Mouse (Mus musculus): ENCODE measurements around the gene Tmem210. TPM values are rescaled to one million over a fixed set of nuclear protein-coding genes. Genes with fewer than 3 reads are reported as not detected.

Tmem210 gene
- polyA plus RNA-seq (2014; fragmentation: Illumina TruSeq; extraction: RNeasy Lipid Tissue Mini Kit (QIAGEN cat#74804); ENCODE audit: insufficient read depth, low read depth, low replicate concordance), result not detected

GRCm38 (mm10) chr2:25287927-25288649 is at the start of gene Tmem210:
TSS of gene Tmem210 (plus strand) at chr2:25288145.

GRCm38 (mm10) chr2:25242101-25242506 is 45.8 kb upstream of the Tmem210 start, which contains the start of the genes Rnf208 and Cysrt1:
TSS of gene Rnf208 (plus strand) at chr2:25242255.
TSS of gene Cysrt1 (minus strand) at chr2:25242452.

GRCm38 (mm10) chr2:25246183-25247072 is 41.5 kb upstream of the Tmem210 start, which contains the start of gene AL732309.1:
TSS of gene AL732309.1 (minus strand) at chr2:25246863.

GRCm38 (mm10) chr2:25255284-25255779 is 32.6 kb upstream of the Tmem210 start, which contains the start of gene Tmem203:
TSS of gene Tmem203 (plus strand) at chr2:25255439.

GRCm38 (mm10) chr2:25262291-25262767 is 25.6 kb upstream of the Tmem210 start, which contains the start of gene Tprn:
TSS of gene Tprn (plus strand) at chr2:25262618.

GRCm38 (mm10) chr2:25271827-25272511 is 16.0 kb upstream of the Tmem210 start, which contains the start of the genes Ssna1 and Anapc2:
TSS of gene Ssna1 (minus strand) at chr2:25272438.
TSS of gene Anapc2 (plus strand) at chr2:25272478.

GRCm38 (mm10) chr2:25289651-25290050 is 1.7 kb downstream of the Tmem210 start, which contains the start of gene Lrrc26:
TSS of gene Lrrc26 (plus strand) at chr2:25289915.

GRCm38 (mm10) chr2:25318971-25319773 is 31.2 kb downstream of the Tmem210 start, which contains the start of gene Grin1:
TSS of gene Grin1 (minus strand) at chr2:25319187.

GRCm38 (mm10) chr2:25332286-25333160 is 44.6 kb downstream of the Tmem210 start, which contains the start of gene Man1b1:
TSS of gene Man1b1 (plus strand) at chr2:25332338.

Other genes with a start within 250 kb of the Tmem210 start
- 29.3 TPM for gene Nsmf, start 233.8 kb upstream of the Tmem210 start, polyA plus RNA-seq (2014; fragmentation: Illumina TruSeq; extraction: RNeasy Lipid Tissue Mini Kit (QIAGEN cat#74804); ENCODE audit: insufficient read depth, low read depth, low replicate concordance)
- gene Entpd8, start 207.8 kb upstream of the Tmem210 start, polyA plus RNA-seq (2014; fragmentation: Illumina TruSeq; extraction: RNeasy Lipid Tissue Mini Kit (QIAGEN cat#74804); ENCODE audit: insufficient read depth, low read depth, low replicate concordance), result 2.4 TPM
- 1.9 TPM for gene Noxa1, start 193.0 kb upstream of the Tmem210 start, polyA plus RNA-seq (2014; fragmentation: Illumina TruSeq; extraction: RNeasy Lipid Tissue Mini Kit (QIAGEN cat#74804); ENCODE audit: insufficient read depth, low read depth, low replicate concordance)
- gene Nrarp, start 107.4 kb upstream of the Tmem210 start, polyA plus RNA-seq (2014; fragmentation: Illumina TruSeq; extraction: RNeasy Lipid Tissue Mini Kit (QIAGEN cat#74804); ENCODE audit: insufficient read depth, low read depth, low replicate concordance), result 28.7 TPM
- 18.3 TPM for gene Tor4a, start 91.3 kb upstream of the Tmem210 start, polyA plus RNA-seq (2014; fragmentation: Illumina TruSeq; extraction: RNeasy Lipid Tissue Mini Kit (QIAGEN cat#74804); ENCODE audit: insufficient read depth, low read depth, low replicate concordance)
- gene Nelfb, start 76.7 kb upstream of the Tmem210 start, polyA plus RNA-seq (2014; fragmentation: Illumina TruSeq; extraction: RNeasy Lipid Tissue Mini Kit (QIAGEN cat#74804); ENCODE audit: insufficient read depth, low read depth, low replicate concordance), result 41.8 TPM
- gene Stpg3, start 73.5 kb upstream of the Tmem210 start, polyA plus RNA-seq (2014; fragmentation: Illumina TruSeq; extraction: RNeasy Lipid Tissue Mini Kit (QIAGEN cat#74804); ENCODE audit: insufficient read depth, low read depth, low replicate concordance), result not detected
- not detected for gene Fam166a, start 69.4 kb upstream of the Tmem210 start, polyA plus RNA-seq (2014; fragmentation: Illumina TruSeq; extraction: RNeasy Lipid Tissue Mini Kit (QIAGEN cat#74804); ENCODE audit: insufficient read depth, low read depth, low replicate concordance)
- gene Tubb4b, start 63.4 kb upstream of the Tmem210 start, polyA plus RNA-seq (2014; fragmentation: Illumina TruSeq; extraction: RNeasy Lipid Tissue Mini Kit (QIAGEN cat#74804); ENCODE audit: insufficient read depth, low read depth, low replicate concordance), result 379 TPM
- not detected for gene Slc34a3, start 53.8 kb upstream of the Tmem210 start, polyA plus RNA-seq (2014; fragmentation: Illumina TruSeq; extraction: RNeasy Lipid Tissue Mini Kit (QIAGEN cat#74804); ENCODE audit: insufficient read depth, low read depth, low replicate concordance)
- not detected for gene Rnf224, start 51.4 kb upstream of the Tmem210 start, polyA plus RNA-seq (2014; fragmentation: Illumina TruSeq; extraction: RNeasy Lipid Tissue Mini Kit (QIAGEN cat#74804); ENCODE audit: insufficient read depth, low read depth, low replicate concordance)
- 2.1 TPM for gene Rnf208, start 45.9 kb upstream of the Tmem210 start, polyA plus RNA-seq (2014; fragmentation: Illumina TruSeq; extraction: RNeasy Lipid Tissue Mini Kit (QIAGEN cat#74804); ENCODE audit: insufficient read depth, low read depth, low replicate concordance)
- gene Cysrt1, start 45.7 kb upstream of the Tmem210 start, polyA plus RNA-seq (2014; fragmentation: Illumina TruSeq; extraction: RNeasy Lipid Tissue Mini Kit (QIAGEN cat#74804); ENCODE audit: insufficient read depth, low read depth, low replicate concordance), result 0.30 TPM
- gene AL732309.1, start 41.3 kb upstream of the Tmem210 start, polyA plus RNA-seq (2014; fragmentation: Illumina TruSeq; extraction: RNeasy Lipid Tissue Mini Kit (QIAGEN cat#74804); ENCODE audit: insufficient read depth, low read depth, low replicate concordance), result 6.2 TPM
- gene Tmem203, start 32.7 kb upstream of the Tmem210 start, polyA plus RNA-seq (2014; fragmentation: Illumina TruSeq; extraction: RNeasy Lipid Tissue Mini Kit (QIAGEN cat#74804); ENCODE audit: insufficient read depth, low read depth, low replicate concordance), result 15.5 TPM
- 6.2 TPM for gene Tprn, start 25.5 kb upstream of the Tmem210 start, polyA plus RNA-seq (2014; fragmentation: Illumina TruSeq; extraction: RNeasy Lipid Tissue Mini Kit (QIAGEN cat#74804); ENCODE audit: insufficient read depth, low read depth, low replicate concordance)
- gene Ssna1, start 15.7 kb upstream of the Tmem210 start, polyA plus RNA-seq (2014; fragmentation: Illumina TruSeq; extraction: RNeasy Lipid Tissue Mini Kit (QIAGEN cat#74804); ENCODE audit: insufficient read depth, low read depth, low replicate concordance), result 68.9 TPM
- 38.0 TPM for gene Anapc2, start 15.7 kb upstream of the Tmem210 start, polyA plus RNA-seq (2014; fragmentation: Illumina TruSeq; extraction: RNeasy Lipid Tissue Mini Kit (QIAGEN cat#74804); ENCODE audit: insufficient read depth, low read depth, low replicate concordance)
- 22.2 TPM for gene Lrrc26, start 1.8 kb downstream of the Tmem210 start, polyA plus RNA-seq (2014; fragmentation: Illumina TruSeq; extraction: RNeasy Lipid Tissue Mini Kit (QIAGEN cat#74804); ENCODE audit: insufficient read depth, low read depth, low replicate concordance)
- not detected for gene Grin1, start 31.0 kb downstream of the Tmem210 start, polyA plus RNA-seq (2014; fragmentation: Illumina TruSeq; extraction: RNeasy Lipid Tissue Mini Kit (QIAGEN cat#74804); ENCODE audit: insufficient read depth, low read depth, low replicate concordance)
- gene Man1b1, start 44.2 kb downstream of the Tmem210 start, polyA plus RNA-seq (2014; fragmentation: Illumina TruSeq; extraction: RNeasy Lipid Tissue Mini Kit (QIAGEN cat#74804); ENCODE audit: insufficient read depth, low read depth, low replicate concordance), result 31.9 TPM
- 18.5 TPM for gene Dpp7, start 68.2 kb downstream of the Tmem210 start, polyA plus RNA-seq (2014; fragmentation: Illumina TruSeq; extraction: RNeasy Lipid Tissue Mini Kit (QIAGEN cat#74804); ENCODE audit: insufficient read depth, low read depth, low replicate concordance)
- 51.2 TPM for gene Uap1l1, start 77.5 kb downstream of the Tmem210 start, polyA plus RNA-seq (2014; fragmentation: Illumina TruSeq; extraction: RNeasy Lipid Tissue Mini Kit (QIAGEN cat#74804); ENCODE audit: insufficient read depth, low read depth, low replicate concordance)
- gene Sapcd2, start 84.2 kb downstream of the Tmem210 start, polyA plus RNA-seq (2014; fragmentation: Illumina TruSeq; extraction: RNeasy Lipid Tissue Mini Kit (QIAGEN cat#74804); ENCODE audit: insufficient read depth, low read depth, low replicate concordance), result 1.0 TPM
- gene Entpd2, start 107.7 kb downstream of the Tmem210 start, polyA plus RNA-seq (2014; fragmentation: Illumina TruSeq; extraction: RNeasy Lipid Tissue Mini Kit (QIAGEN cat#74804); ENCODE audit: insufficient read depth, low read depth, low replicate concordance), result 7.6 TPM
- 69.7 TPM for gene Npdc1, start 111.2 kb downstream of the Tmem210 start, polyA plus RNA-seq (2014; fragmentation: Illumina TruSeq; extraction: RNeasy Lipid Tissue Mini Kit (QIAGEN cat#74804); ENCODE audit: insufficient read depth, low read depth, low replicate concordance)
- gene Fut7, start 135.1 kb downstream of the Tmem210 start, polyA plus RNA-seq (2014; fragmentation: Illumina TruSeq; extraction: RNeasy Lipid Tissue Mini Kit (QIAGEN cat#74804); ENCODE audit: insufficient read depth, low read depth, low replicate concordance), result 1.7 TPM
- gene Abca2, start 140.6 kb downstream of the Tmem210 start, polyA plus RNA-seq (2014; fragmentation: Illumina TruSeq; extraction: RNeasy Lipid Tissue Mini Kit (QIAGEN cat#74804); ENCODE audit: insufficient read depth, low read depth, low replicate concordance), result 9.0 TPM
- gene Clic3, start 168.7 kb downstream of the Tmem210 start, polyA plus RNA-seq (2014; fragmentation: Illumina TruSeq; extraction: RNeasy Lipid Tissue Mini Kit (QIAGEN cat#74804); ENCODE audit: insufficient read depth, low read depth, low replicate concordance), result 364 TPM
- 44.5 TPM for gene Paxx, start 172.9 kb downstream of the Tmem210 start, polyA plus RNA-seq (2014; fragmentation: Illumina TruSeq; extraction: RNeasy Lipid Tissue Mini Kit (QIAGEN cat#74804); ENCODE audit: insufficient read depth, low read depth, low replicate concordance)
- gene Ptgds, start 181.9 kb downstream of the Tmem210 start, polyA plus RNA-seq (2014; fragmentation: Illumina TruSeq; extraction: RNeasy Lipid Tissue Mini Kit (QIAGEN cat#74804); ENCODE audit: insufficient read depth, low read depth, low replicate concordance), result 1.6 TPM
- gene Lcn12, start 205.8 kb downstream of the Tmem210 start, polyA plus RNA-seq (2014; fragmentation: Illumina TruSeq; extraction: RNeasy Lipid Tissue Mini Kit (QIAGEN cat#74804); ENCODE audit: insufficient read depth, low read depth, low replicate concordance), result not detected
- gene Fbxw5, start 212.6 kb downstream of the Tmem210 start, polyA plus RNA-seq (2014; fragmentation: Illumina TruSeq; extraction: RNeasy Lipid Tissue Mini Kit (QIAGEN cat#74804); ENCODE audit: insufficient read depth, low read depth, low replicate concordance), result 27.0 TPM
- gene C8g, start 213.6 kb downstream of the Tmem210 start, polyA plus RNA-seq (2014; fragmentation: Illumina TruSeq; extraction: RNeasy Lipid Tissue Mini Kit (QIAGEN cat#74804); ENCODE audit: insufficient read depth, low read depth, low replicate concordance), result 0.92 TPM